Mouse (Mus musculus): ENCODE measurements at regions not wholly inside any gene's neighbourhood (a gene's known extent, or its start where the extent isn't known, plus 50 kb on each side); places are given as distances from the start of the nearest gene placed in this dataset.

DNA sequence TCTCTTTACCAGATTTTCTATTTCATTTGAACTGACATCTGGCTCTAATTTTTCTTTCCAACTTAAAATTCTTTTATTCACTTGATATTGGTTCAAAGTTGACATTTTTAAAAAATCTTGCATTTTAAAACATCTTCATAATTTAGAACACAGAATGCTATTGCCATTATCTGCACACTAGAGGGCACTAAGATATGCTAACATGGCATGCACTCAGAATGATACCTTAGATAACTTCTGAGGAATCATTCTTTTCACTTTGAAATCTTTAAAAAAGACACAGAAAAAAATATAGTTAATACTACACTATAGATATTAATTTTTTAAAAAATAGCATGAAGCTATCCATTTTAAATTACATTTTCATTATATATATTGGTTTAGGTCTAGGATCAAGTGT is 357.9 kb upstream of the Gm21293 start:
- TF ChIP-seq CTCF (IDR thresholded peaks at IDR 0.05; ENCODE audit: low read depth) (peak; percentile 66), EP300 (optimal IDR thresholded peaks at IDR 0.05) (no peak)
